Comparison of ENCODE assay signal across 8 mouse cellular contexts in the genomic region with DNA sequence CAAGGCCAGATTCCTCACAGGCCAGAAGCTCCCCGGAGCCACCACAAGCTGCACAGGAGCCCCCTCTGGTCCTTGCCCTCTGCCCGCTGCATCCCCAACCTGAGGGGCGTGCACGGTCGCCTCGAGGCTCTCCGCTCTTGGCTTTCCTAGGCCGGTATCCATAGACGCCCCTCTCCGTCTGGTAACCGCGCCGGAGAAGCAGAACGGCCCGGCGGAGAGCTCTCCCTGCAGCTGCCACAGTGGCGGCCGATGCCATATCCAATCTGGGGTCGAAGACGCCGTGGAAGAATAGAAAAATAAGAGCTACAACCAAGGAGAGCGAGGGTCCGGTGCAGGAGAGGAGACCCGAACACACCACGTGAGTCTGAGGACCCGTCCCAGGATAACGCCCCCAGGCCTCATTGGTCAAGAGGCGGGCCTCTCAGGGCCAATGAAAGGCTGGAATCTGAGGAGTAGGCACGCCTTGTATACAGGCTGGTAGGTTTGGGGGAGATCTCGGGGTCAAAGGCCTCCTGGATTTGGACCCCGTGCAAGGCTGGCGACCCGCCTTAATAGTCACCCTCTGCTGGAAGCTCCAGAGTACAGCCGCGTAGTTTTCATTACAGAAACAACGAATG. TPM values are rescaled to one million over a fixed set of nuclear protein-coding genes. Genes with fewer than 3 reads are reported as not detected.
A peak's percentile ranks its signal among the peaks of the same experiment; 100 is the strongest.
DNase-seq lines count a peak whose midpoint lies in the region; ATAC-seq and TF ChIP-seq lines count a peak whose summit lies in the region.

TSS of gene Dhtkd1 (minus strand) at position 377 of the 617 bp plus-strand sequence.

- H3K4me2 ChIP-seq in neural tube, embryonic 15.5 days, result peak within 1 kb of the TSS; percentile 66

- peak; percentile 12 for DNase-seq in T-cell, adult 2 months (ENCODE audit: low spot score)
- DNase-seq in cerebellum, postnatal 25 days, result peak; percentile 62 to 72
- peak; percentile 61 to 72 for DNase-seq in frontal cortex, postnatal 10 days (ENCODE audit: low spot score in 2 of 2)
- DNase-seq in hindbrain, embryonic 10.5 days (ENCODE audit: low spot score), result peak; percentile 81
- DNase-seq in layer of hippocampus, adult 8-10 months (ENCODE audit: low spot score in 2 of 2), result peak; percentile 59 to 60
- DNase-seq in lung, adult 2 months, result peak; percentile 68
- peak; percentile 23 to 32 for DNase-seq in thymus, adult 18-20 months

- TF ChIP-seq POLR2A in lung, adult 2 months (IDR thresholded peaks at IDR 0.05; ENCODE audit: borderline replicate concordance, extremely low read depth, low read depth, low read length), result 0 out of 2 replicates have a peak, but pooled peaks have one; percentile 23

- H3K4me3 ChIP-seq in hindbrain, embryonic 10.5 days, result peak within 1 kb of the TSS; percentile 69
- peak within 1 kb of the TSS; percentile 76 for H3K4me3 ChIP-seq in lung, adult 2 months (replicated peaks; ENCODE audit: extremely low read depth, low read depth, low read length)
- peak within 1 kb of the TSS; percentile 69 for H3K4me3 ChIP-seq in neural tube, embryonic 15.5 days (replicated peaks)

- H3K9me3 ChIP-seq in hindbrain, embryonic 10.5 days, result no peaks in the 10 kb centered on the region
- H3K9me3 ChIP-seq in neural tube, embryonic 15.5 days (replicated peaks), result no peaks in the 10 kb centered on the region

- under 1% methylated on average over 36 of the region's 36 CpGs for WGBS in hindbrain, embryonic 10.5 days
- WGBS in lung, adult 2 months, result 3% methylated on average over 36 of the region's 36 CpGs
- under 1% methylated on average over 36 of the region's 36 CpGs for WGBS in neural tube, embryonic 15.5 days

- H3K27ac ChIP-seq in hindbrain, embryonic 10.5 days, result peak within 1 kb of the TSS; percentile 83
- peak within 1 kb of the TSS; percentile 66 for H3K27ac ChIP-seq in neural tube, embryonic 15.5 days (replicated peaks)

- H3K9ac ChIP-seq in neural tube, embryonic 15.5 days (replicated peaks), result peak within 1 kb of the TSS; percentile 73

- peaks cover 15% of the 10 kb centered on the region for H3K4me1 ChIP-seq in hindbrain, embryonic 10.5 days (replicated peaks)
- H3K4me1 ChIP-seq in lung, adult 2 months (ENCODE audit: control insufficient read depth, insufficient read depth, low read length), result no peaks in the 10 kb centered on the region; the same call in 1 of the 2 replicates
- peaks cover 27% of the 10 kb centered on the region for H3K4me1 ChIP-seq in neural tube, embryonic 15.5 days

- TF ChIP-seq CTCF in lung, adult 2 months (IDR thresholded peaks at IDR 0.05; ENCODE audit: insufficient read depth, low read length), result no peak

- peak; percentile 96 for ATAC-seq in neural tube, embryonic 15.5 days (ENCODE audit: low FRiP score)

- no peaks in the 10 kb centered on the region for H3K36me3 ChIP-seq in hindbrain, embryonic 10.5 days
- H3K36me3 ChIP-seq in neural tube, embryonic 15.5 days, result no peaks in the 10 kb centered on the region

- no peaks in the 10 kb centered on the region for H3K27me3 ChIP-seq in hindbrain, embryonic 10.5 days (ENCODE audit: insufficient read depth, poor library complexity, severe bottlenecking)
- no peaks in the 10 kb centered on the region for H3K27me3 ChIP-seq in neural tube, embryonic 15.5 days (replicated peaks)

RNA-seq across cellular contexts. Expression of gene Dhtkd1, which starts in this region (rescaled TPM):
- 3.8 and 5.0 TPM in 2 replicates for polyA plus RNA-seq in hindbrain, embryonic 10.5 days (2016; fragmentation: Nextera tagmentation; extraction: Ambion mirVana)
- 10 to 100 TPM in 3 of 4 experiments, 1 to 10 TPM in 1; 6.9 to 12.3 (median 11.1) TPM for total RNA-seq in layer of hippocampus, adult 8-10 months (2022)
- polyA plus RNA-seq in lung, adult 2 months (2012; rRNA removed), result 1.3 and 2.1 TPM in 2 replicates
- 6.1 and 6.5 TPM in 2 replicates for polyA plus RNA-seq in neural tube, embryonic 15.5 days (2015; fragmentation: Nextera tagmentation; extraction: Ambion mirVana)

Comparison
In these comparisons a context has a peak if more than half of its experiments do, and no peak if none do; other contexts are left out.
1. Peak in every context shown above with its lines: DNase-seq, ATAC-seq, H3K4me3 ChIP-seq and H3K27ac ChIP-seq.
2. DNase-seq: peak in every context shown above with its lines; median percentile 81 in hindbrain, embryonic 10.5 days; 68 in lung, adult 2 months; 67 in cerebellum, postnatal 25 days; 66 in frontal cortex, postnatal 10 days; 60 in layer of hippocampus, adult 8-10 months; 28 in thymus, adult 18-20 months; 12 in T-cell, adult 2 months.